Mouse (Mus musculus): ENCODE data around the gene Slc15a4. TPM values are rescaled to one million over a fixed set of nuclear protein-coding genes. Genes with fewer than 3 reads are reported as not detected.

Gene Slc15a4
- total RNA-seq, 2 experiments from 2014 or later = 22.4 to 30.0 TPM

DNA sequence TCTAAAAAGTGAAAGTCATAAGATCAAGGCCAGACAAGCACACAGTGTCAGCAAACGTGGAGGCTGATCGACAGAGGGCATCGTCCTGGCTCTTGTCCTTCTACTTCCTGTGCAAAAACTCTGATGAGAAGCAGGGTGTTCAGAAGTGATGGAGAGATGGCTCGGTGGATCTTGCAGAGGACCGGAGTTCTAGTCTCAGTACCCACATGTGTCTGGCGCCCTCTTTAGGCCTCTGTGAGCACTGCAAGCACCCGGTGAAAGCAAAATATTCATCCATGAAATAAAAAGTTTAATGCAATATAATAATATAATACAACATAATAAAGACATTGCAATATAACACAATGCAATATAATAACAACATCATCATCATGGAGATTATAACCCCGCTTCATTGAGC is 55.3 kb downstream of the Slc15a4 start:
- peak in 1 of 2 experiments; percentile 19 for DNase-seq (ENCODE audit: low spot score in 2 of 2)
- intact Hi-C loops (cut with DNase I) = loop anchor here (10.0 kb wide), 1 partner anchor 343 kb away; no protein-coding TSS in a partner anchor

DNA sequence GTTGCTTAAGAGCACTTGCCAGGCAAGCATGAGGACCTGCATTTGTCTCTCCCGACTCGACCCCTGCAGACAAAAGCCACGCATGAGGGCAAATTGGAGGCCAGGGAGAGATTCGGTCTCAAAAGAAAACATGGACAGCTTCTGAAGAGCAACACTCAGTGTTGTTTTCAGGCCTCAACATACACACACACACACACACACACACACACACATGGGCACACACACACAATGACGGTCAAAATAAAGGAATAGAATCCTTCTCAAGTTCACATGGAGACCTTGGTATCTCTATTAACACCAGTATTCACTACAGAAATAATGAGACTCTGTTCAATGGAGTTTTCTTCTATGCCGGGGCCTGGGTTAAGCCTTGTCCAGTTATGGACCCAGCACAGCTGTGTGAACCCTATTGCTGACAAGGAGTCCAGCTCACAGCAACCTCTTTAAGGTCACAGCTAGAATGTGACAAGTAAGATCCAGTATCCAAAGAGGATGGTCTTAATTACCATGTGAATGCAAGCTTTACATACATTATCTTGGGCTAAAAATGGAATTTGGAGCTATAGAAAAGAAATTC is 65.4 kb downstream of the Slc15a4 start:
- intact Hi-C loops (cut with DNase I) = no loop called here

DNA sequence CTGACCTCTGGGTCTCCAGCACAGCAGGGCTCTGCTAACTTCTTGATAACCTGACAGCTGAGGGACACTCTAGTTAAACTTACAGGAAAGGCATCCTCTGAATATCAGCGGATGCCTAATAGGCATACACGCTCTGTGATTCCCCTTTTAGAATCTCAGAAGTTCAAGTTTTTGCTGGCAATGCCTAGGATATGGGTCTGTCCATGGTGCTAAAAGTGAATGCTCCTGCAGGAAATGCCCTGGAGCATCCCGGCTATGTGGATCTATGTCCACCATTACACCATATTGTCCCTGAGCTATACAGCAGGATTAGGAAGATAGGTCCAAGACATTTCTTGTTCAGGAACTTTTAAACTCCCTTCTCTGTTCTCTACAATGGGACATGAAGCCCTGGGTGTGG is 71.6 kb downstream of the Slc15a4 start:
- intact Hi-C loops (cut with DNase I) = no loop called here
- no peak for DNase-seq (ENCODE audit: low spot score in 2 of 2)

More for the DNA sequence above, 65.4 kb downstream of the Slc15a4 start:
- no peak for DNase-seq (ENCODE audit: low spot score in 2 of 2)

DNA sequence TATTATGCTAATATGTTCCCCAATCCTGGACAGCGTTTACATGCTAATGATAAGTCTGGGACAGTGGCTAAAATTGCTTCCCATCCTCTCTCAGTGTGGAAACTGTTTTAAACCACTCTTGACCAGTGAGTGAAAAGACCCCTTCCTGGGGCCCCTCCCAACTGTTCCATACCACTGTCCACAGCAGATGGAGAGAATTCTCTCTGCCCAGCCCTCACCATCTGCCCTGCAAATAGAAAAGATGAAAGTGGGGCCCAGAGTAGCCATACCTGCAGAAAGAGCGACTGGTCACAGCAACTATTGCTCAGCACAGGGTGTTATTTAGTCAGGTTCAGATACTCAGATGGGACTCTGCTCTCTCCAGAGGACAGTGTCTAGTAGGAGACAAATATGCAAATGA is 84.6 kb downstream of the Slc15a4 start:
- DNase-seq (ENCODE audit: low spot score in 2 of 2) = no peak
- intact Hi-C loops (cut with DNase I) = no loop called here

DNA sequence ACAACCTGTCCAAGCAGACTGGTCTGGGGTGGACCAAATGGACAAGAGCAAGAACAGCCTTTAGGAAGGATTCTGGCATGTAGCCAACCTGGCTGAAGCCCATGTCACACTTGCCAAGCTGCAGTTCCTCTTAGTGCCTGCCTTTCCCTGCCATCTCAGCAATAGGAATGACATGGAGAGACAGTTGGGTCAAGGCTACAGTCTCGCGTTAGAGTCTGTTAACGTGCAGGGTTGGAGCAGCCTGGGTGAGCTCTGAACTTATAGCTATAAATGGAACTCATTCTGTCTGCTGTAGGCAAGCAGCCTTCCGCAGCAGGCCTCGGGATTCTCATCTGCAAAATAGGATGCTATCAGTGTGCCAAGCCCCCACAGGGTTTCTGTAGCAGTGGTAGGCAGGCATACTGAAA is 86.1 kb downstream of the Slc15a4 start:
- no peak for DNase-seq (ENCODE audit: low spot score in 2 of 2)
- intact Hi-C loops (cut with DNase I) = no loop called here

Other genes starting within 250 kb of the Slc15a4 start
- gene Glt1d1, start 635 bp downstream of the Slc15a4 start, total RNA-seq (2021) = 10 to 100 TPM; 23.4 to 28.6 TPM